Mouse (Mus musculus) testis, adult 10 weeks (tissue): ENCODE measurements around the gene Ch25h. TPM values are rescaled to one million over a fixed set of nuclear protein-coding genes. Genes with fewer than 3 reads are reported as not detected.

Experiments used
- polyA plus RNA-seq: library from polyadenylated mRNA; stranded (reverse); fragments of 350-450 nt; fragmentation: Illumina TruSeq; extraction: RNeasy Lipid Tissue Mini Kit (QIAGEN cat#74804); gene quantifications from one replicate; pipeline ENCODE4 v1.2.3, GENCODE M21; 2014; ENCODE audit warnings: low read depth, low replicate concordance

The Ch25h gene
- polyA plus RNA-seq: 0.20 TPM

DNA sequence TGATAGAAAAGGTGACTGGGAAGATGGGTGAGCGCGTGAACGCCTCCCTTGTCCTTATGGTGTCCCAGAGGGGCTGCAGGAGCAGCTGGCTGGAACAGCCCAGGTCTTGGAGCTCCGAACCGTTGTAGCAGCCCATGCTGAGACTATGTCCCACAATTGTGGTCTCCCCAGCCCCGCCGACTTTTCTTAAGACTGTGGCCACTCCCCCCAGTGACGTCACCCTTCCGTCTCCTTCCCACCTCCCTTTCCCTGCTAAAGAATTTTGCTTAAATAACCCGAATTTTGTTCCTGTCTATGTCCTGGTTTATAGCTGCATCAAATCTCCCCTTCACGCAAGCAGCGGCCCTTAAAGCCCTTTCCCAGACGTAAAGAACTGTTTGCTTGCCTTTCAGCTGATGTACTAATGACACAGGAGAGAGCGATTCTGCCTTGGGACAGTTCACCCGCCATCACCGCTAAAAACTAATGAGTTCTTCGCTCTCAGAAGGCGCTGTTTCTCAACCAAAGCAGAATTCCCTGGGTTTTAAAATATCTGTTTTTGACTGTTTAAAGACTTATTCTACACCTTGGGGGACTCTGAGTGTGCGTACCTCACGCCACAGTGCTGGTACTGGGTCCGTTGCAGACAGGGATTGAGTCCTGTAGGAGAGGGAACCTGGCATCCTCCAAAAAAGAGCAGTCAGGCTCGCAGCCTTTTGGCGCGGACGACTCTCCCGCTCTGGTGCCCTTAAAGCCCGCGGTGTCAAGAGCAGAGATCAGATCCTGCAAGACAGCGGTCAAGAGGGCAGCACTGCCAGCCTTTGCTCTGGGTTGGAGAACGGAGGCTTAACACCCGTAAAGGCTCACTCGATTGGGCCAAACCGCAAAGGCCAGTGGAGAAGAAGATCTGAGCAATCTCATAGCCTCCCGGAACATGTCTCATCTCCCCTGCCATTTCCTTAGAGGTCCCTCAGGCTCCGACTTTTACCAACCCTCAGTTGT lies at the start of gene Ch25h:
TSS of gene Ch25h (minus strand) at position 174 of the 981 bp plus-strand sequence.

Other genes starting within 250 kb of the Ch25h start
- gene Acta2, start 219.6 kb downstream of the Ch25h start, polyA plus RNA-seq: 10.7 TPM
- gene Fas, start 184.5 kb downstream of the Ch25h start, polyA plus RNA-seq: 1.5 TPM
- gene Lipa, start 52.3 kb upstream of the Ch25h start, polyA plus RNA-seq: 9.7 TPM
- gene Ifit2, start 75.5 kb upstream of the Ch25h start, polyA plus RNA-seq: 0.87 TPM
- 1.5 TPM for gene Ifit3, start 108.4 kb upstream of the Ch25h start, polyA plus RNA-seq
- gene Ifit1bl1, start 126.8 kb upstream of the Ch25h start, polyA plus RNA-seq: not detected
- 0.71 TPM for gene Ifit3b, start 132.8 kb upstream of the Ch25h start, polyA plus RNA-seq
- 0.13 TPM for gene Ifit1bl2, start 165.6 kb upstream of the Ch25h start, polyA plus RNA-seq
- 0.57 TPM for gene Ifit1, start 165.7 kb upstream of the Ch25h start, polyA plus RNA-seq